Mouse (Mus musculus): Measurements from ENCODE around the gene Upb1.
"Not testable (repeated sequence)": the region's sequence is repeated elsewhere in the genome, so short reads cannot be mapped to it uniquely, and the experiment has no call there.

Gene Upb1

GRCm38 (mm10) chr10:75400958-75401357 lies at the start of gene Upb1:
Gene Upb1 (plus strand): TSS chr10:75401115.
- DNase-seq: no peak

GRCm38 (mm10) chr10:75352541-75352940 lies 48.4 kb upstream of the Upb1 start:
- no peak for DNase-seq

- DNase-seq: not testable (repeated sequence)
Measured at GRCm38 (mm10) chr10:75353838-75354241, 47.1 kb upstream of the Upb1 start.

- no peak for DNase-seq
Measured at GRCm38 (mm10) chr10:75355341-75355740, 45.6 kb upstream of the Upb1 start.

- DNase-seq: peak; percentile 76 to 85
Measured at GRCm38 (mm10) chr10:75364214-75364690, 36.7 kb upstream of the Upb1 start.

- DNase-seq: no peak
Measured at GRCm38 (mm10) chr10:75364796-75365195, 36.1 kb upstream of the Upb1 start.

GRCm38 (mm10) chr10:75365231-75365633 lies 35.7 kb upstream of the Upb1 start:
- peak in 1 of 2 experiments; percentile 7 for DNase-seq

GRCm38 (mm10) chr10:75373655-75374351 lies 27.1 kb upstream of the Upb1 start:
- peak; percentile 31 to 35 for DNase-seq

GRCm38 (mm10) chr10:75378688-75379087 lies 22.2 kb upstream of the Upb1 start:
- DNase-seq: no peak

- DNase-seq: no peak
Measured at GRCm38 (mm10) chr10:75390156-75390555, 10.8 kb upstream of the Upb1 start.

- DNase-seq: peak in 1 of 2 experiments; percentile 7
Measured at GRCm38 (mm10) chr10:75390832-75391231, 10.1 kb upstream of the Upb1 start.

- no peak for DNase-seq
Measured at GRCm38 (mm10) chr10:75394796-75395195, 6.1 kb upstream of the Upb1 start.

GRCm38 (mm10) chr10:75396966-75397365 lies 3.9 kb upstream of the Upb1 start:
- peak; percentile 50 to 67 for DNase-seq

GRCm38 (mm10) chr10:75405916-75406315 lies 5.0 kb downstream of the Upb1 start:
- DNase-seq: no peak

GRCm38 (mm10) chr10:75406755-75407154 lies 5.8 kb downstream of the Upb1 start:
- DNase-seq: peak; percentile 79 to 83

- DNase-seq: no peak
Measured at GRCm38 (mm10) chr10:75407741-75408140, 6.8 kb downstream of the Upb1 start.

GRCm38 (mm10) chr10:75411343-75412113 lies 10.6 kb downstream of the Upb1 start:
- not testable (repeated sequence) for DNase-seq

- no peak for DNase-seq
Measured at GRCm38 (mm10) chr10:75412114-75413103, 11.5 kb downstream of the Upb1 start.

GRCm38 (mm10) chr10:75414925-75415324 lies 14.0 kb downstream of the Upb1 start:
- DNase-seq: no peak

GRCm38 (mm10) chr10:75417363-75418042 lies 16.6 kb downstream of the Upb1 start:
- no peak for DNase-seq

GRCm38 (mm10) chr10:75418747-75419146 lies 17.8 kb downstream of the Upb1 start:
- no peak for DNase-seq

- no peak for DNase-seq
Measured at GRCm38 (mm10) chr10:75424498-75424901, 23.6 kb downstream of the Upb1 start.

All from cerebellum, postnatal 14 days (tissue).